14 mouse cellular contexts compared by ENCODE assay signal in the genomic region with DNA sequence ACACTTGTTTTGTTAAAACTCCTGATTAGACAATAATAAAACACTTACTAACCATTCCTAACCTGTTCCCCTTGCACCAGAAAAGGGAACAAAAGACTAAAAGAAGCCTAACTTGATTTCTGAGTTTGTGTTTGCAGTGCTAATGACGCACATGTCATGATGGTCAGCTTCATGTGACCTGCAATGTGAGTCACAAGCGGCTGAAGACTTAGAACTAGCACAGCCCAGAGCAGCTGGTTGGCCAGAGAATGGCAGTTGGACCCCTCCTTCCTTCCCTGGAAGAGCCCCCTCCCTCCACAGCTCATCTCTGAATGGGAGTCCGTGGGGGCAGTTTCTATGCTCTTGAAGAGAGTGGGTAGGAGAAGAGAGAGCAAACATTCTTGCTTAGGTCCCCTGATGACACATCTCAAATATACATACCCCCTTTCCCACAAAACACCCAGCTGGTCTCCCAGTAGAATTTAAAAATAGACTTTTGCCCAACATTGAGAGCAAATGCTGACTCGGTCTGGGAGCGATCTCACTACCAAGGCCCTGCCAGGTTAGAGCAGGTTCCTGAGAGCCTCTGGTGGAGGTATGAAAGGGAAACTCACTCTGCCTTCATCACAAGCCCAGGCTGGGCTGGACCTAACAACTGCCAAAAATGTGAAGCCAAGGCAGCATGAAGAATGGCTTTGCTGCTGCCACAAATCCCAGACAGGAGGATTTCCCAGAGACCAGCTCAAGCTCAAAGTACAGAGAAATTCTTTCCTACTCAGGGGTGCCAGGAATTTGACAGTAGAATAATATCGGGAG. TPM values are rescaled to one million over a fixed set of nuclear protein-coding genes. Genes with fewer than 3 reads are reported as not detected.
DNase-seq lines count a peak whose midpoint lies in the region; ATAC-seq and TF ChIP-seq lines count a peak whose summit lies in the region.
"Had no signal": no experiment of that assay in that cellular context is flagged by ENCODE, and none has a peak within 500 bp of the region (broad histone marks: within the 10 kb centered on the region; RNA-seq: fewer than 3 reads in every experiment).

No protein-coding gene starts in this region.

- DNase-seq in urinary bladder, postnatal 14 days (ENCODE audit: low spot score), result peak; percentile 16
- DNase-seq in urinary bladder, postnatal 4 days (ENCODE audit: low spot score in 2 of 2), result no peak
- peak; percentile 44 for DNase-seq in kidney, postnatal 14 days
- peak; percentile 24 for DNase-seq in stomach, postnatal 0 days (ENCODE audit: low spot score)
- DNase-seq in layer of hippocampus, postnatal 10 days (ENCODE audit: low spot score in 2 of 2), result no peak
- DNase-seq: cerebellum, adult 9-11 months; gastrocnemius, postnatal 10 days; lung, adult 2 months had no signal

- H3K4me2 ChIP-seq in heart, embryonic 14.5 days (ENCODE audit: low read length), result no peak overlapping the region
- no peak overlapping the region for H3K4me2 ChIP-seq in heart, embryonic 12.5 days
- no peak overlapping the region for H3K4me2 ChIP-seq in stomach, postnatal 0 days (replicated peaks; ENCODE audit: low read depth)
- H3K4me2 ChIP-seq: forebrain, embryonic 13.5 days; hindbrain, embryonic 13.5 days had no signal

- H3K9me3 ChIP-seq in heart, embryonic 14.5 days (ENCODE audit: control insufficient read depth, low read length), result no peaks in the 10 kb centered on the region
- no peaks in the 10 kb centered on the region for H3K9me3 ChIP-seq in heart, embryonic 12.5 days (replicated peaks)
- H3K9me3 ChIP-seq in stomach, postnatal 0 days (ENCODE audit: control insufficient read depth, low read length), result no peaks in the 10 kb centered on the region
- H3K9me3 ChIP-seq: forebrain, embryonic 13.5 days; hindbrain, embryonic 13.5 days had no signal

- H3K9ac ChIP-seq in heart, embryonic 14.5 days (ENCODE audit: low read length), result no peak overlapping the region
- no peak overlapping the region for H3K9ac ChIP-seq in heart, embryonic 12.5 days
- no peak overlapping the region for H3K9ac ChIP-seq in stomach, postnatal 0 days (ENCODE audit: low read length)
- H3K9ac ChIP-seq: forebrain, embryonic 13.5 days; hindbrain, embryonic 13.5 days had no signal

- H3K4me1 ChIP-seq in heart, embryonic 14.5 days (ENCODE audit: control insufficient read depth in 2 of 2, insufficient read depth in 2 of 2, low read length in 2 of 2), result peaks cover 5 to 11% of the 10 kb centered on the region in 2 experiments
- peaks cover 6% of the 10 kb centered on the region; the same call in 1 of the 2 replicates for H3K4me1 ChIP-seq in heart, embryonic 12.5 days (replicated peaks)
- H3K4me1 ChIP-seq in stomach, postnatal 0 days (replicated peaks; ENCODE audit: control insufficient read depth, insufficient read depth), result no peaks in the 10 kb centered on the region
- H3K4me1 ChIP-seq: forebrain, embryonic 13.5 days; hindbrain, embryonic 13.5 days had no signal

- 50% methylated on average over 6 of the region's 6 CpGs for WGBS in heart, embryonic 14.5 days
- WGBS in heart, embryonic 12.5 days, result 64% methylated on average over 6 of the region's 6 CpGs
- WGBS in stomach, postnatal 0 days, result 47% methylated on average over 6 of the region's 6 CpGs

- ATAC-seq in heart, embryonic 14.5 days (ENCODE audit: insufficient number of reproducible peaks, insufficient read depth, low FRiP score, low read depth), result no peak
- no peak for ATAC-seq in heart, embryonic 12.5 days (ENCODE audit: insufficient number of reproducible peaks, low FRiP score)
- peak; percentile 82; the same call in 1 of the 2 replicates for ATAC-seq in stomach, postnatal 0 days (ENCODE audit: low FRiP score, low TSS enrichment)
- no peak for ATAC-seq in megakaryocyte, adult 5-6 weeks (ENCODE audit: poor library complexity, severe bottlenecking)
- ATAC-seq: forebrain, embryonic 13.5 days had no signal

- no peak for TF ChIP-seq CTCF in stomach, postnatal 0 days (IDR thresholded peaks at IDR 0.05; ENCODE audit: low read depth)

- no peaks in the 10 kb centered on the region for H3K27me3 ChIP-seq in heart, embryonic 14.5 days (ENCODE audit: control insufficient read depth, insufficient read depth, low read length)
- no peaks in the 10 kb centered on the region for H3K27me3 ChIP-seq in heart, embryonic 12.5 days (replicated peaks)
- no peaks in the 10 kb centered on the region for H3K27me3 ChIP-seq in stomach, postnatal 0 days (ENCODE audit: control insufficient read depth, insufficient read depth, low read length)
- H3K27me3 ChIP-seq: forebrain, embryonic 13.5 days; hindbrain, embryonic 13.5 days had no signal

- peak overlapping the region; percentile 5 to 19; a peak in 1 of 4 replicates for H3K27ac ChIP-seq in heart, embryonic 14.5 days (replicated peaks in 1 of 2; ENCODE audit: control insufficient read depth in 1 of 2, insufficient read depth in 1 of 2, low read depth in 2 of 2, low read length in 2 of 2)
- H3K27ac ChIP-seq in heart, embryonic 12.5 days (ENCODE audit: poor library complexity, severe bottlenecking), result no peak overlapping the region
- H3K27ac ChIP-seq in stomach, postnatal 0 days (replicated peaks), result 0 out of 2 replicates have a peak overlapping the region, but pooled peaks have one; percentile 30
- H3K27ac ChIP-seq: forebrain, embryonic 13.5 days; hindbrain, embryonic 13.5 days; kidney, postnatal 0 days had no signal

- H3K36me3 ChIP-seq in heart, embryonic 14.5 days (ENCODE audit: control insufficient read depth, insufficient read depth, low read length), result no peaks in the 10 kb centered on the region
- H3K36me3 ChIP-seq in heart, embryonic 12.5 days, result no peaks in the 10 kb centered on the region
- no peaks in the 10 kb centered on the region for H3K36me3 ChIP-seq in stomach, postnatal 0 days (ENCODE audit: control insufficient read depth, insufficient read depth, low read length)
- H3K36me3 ChIP-seq: hindbrain, embryonic 13.5 days had no signal

- H3K4me3 ChIP-seq in heart, embryonic 14.5 days (ENCODE audit: control insufficient read depth in 1 of 2, insufficient read depth in 1 of 2, low read depth in 1 of 2, low read length in 2 of 2), result no peak overlapping the region
- no peak overlapping the region for H3K4me3 ChIP-seq in heart, embryonic 12.5 days
- H3K4me3 ChIP-seq in stomach, postnatal 0 days (ENCODE audit: low read depth, low read length), result no peak overlapping the region
- H3K4me3 ChIP-seq: forebrain, embryonic 13.5 days; hindbrain, embryonic 13.5 days had no signal

- TF ChIP-seq EP300 in stomach, postnatal 0 days (optimal IDR thresholded peaks at IDR 0.05), result no peak

RNA-seq across cellular contexts. Expression of gene Ppargc1a, which starts 40.4 kb away (rescaled TPM):
- polyA plus RNA-seq in heart, embryonic 14.5 days (2014; fragmentation: Nextera tagmentation; extraction: Ambion mirVana), result 66.9 and 73.8 TPM in 2 replicates
- polyA plus RNA-seq in heart, embryonic 12.5 days (2016; fragmentation: Nextera tagmentation; extraction: Ambion mirVana), result 51.5 and 53.5 TPM in 2 replicates
- 4.1 and 5.1 TPM in 2 replicates for polyA plus RNA-seq in stomach, postnatal 0 days (2015; fragmentation: Nextera tagmentation; extraction: Ambion mirVana)
- total RNA-seq in megakaryocyte, adult 5-6 weeks (2015), result 0.05 TPM in 1 of 2 replicates, not detected in the other
- total RNA-seq in megakaryocyte, adult 5-6 weeks (2017), result 0.16 TPM in 1 of 2 replicates, not detected in the other
- 10 to 100 TPM; 41.0 to 49.1 TPM for total RNA-seq in layer of hippocampus, postnatal 10 days (2021)

Comparison
In these comparisons a context has a peak if more than half of its experiments do, and no peak if none do; other contexts are left out.
1. DNase-seq: peak in urinary bladder, postnatal 14 days (single experiment), kidney, postnatal 14 days (single experiment) and stomach, postnatal 0 days (single experiment); none in urinary bladder, postnatal 4 days (0 of 2) and layer of hippocampus, postnatal 10 days (0 of 2).